In genomic region chr14:55603633-55604576, GRCm38 (mm10) we compare ENCODE assay signal across 8 mouse cellular contexts. TPM values are rescaled to one million over a fixed set of nuclear protein-coding genes. Genes with fewer than 3 reads are reported as not detected.
A peak's percentile ranks its signal among the peaks of the same experiment; 100 is the strongest.
DNase-seq lines count a peak whose midpoint lies in the region; ATAC-seq and TF ChIP-seq lines count a peak whose summit lies in the region.

No protein-coding gene starts in this region.

- H3K4me2 ChIP-seq in heart, embryonic 12.5 days: peak overlapping the region; percentile 69
- H3K4me2 ChIP-seq in kidney, postnatal 0 days (ENCODE audit: low read length): peak overlapping the region; percentile 71
- peak overlapping the region; percentile 78 for H3K4me2 ChIP-seq in liver, embryonic 11.5 days
- peak overlapping the region; percentile 49 for H3K4me2 ChIP-seq in stomach, embryonic 14.5 days (replicated peaks; ENCODE audit: low read depth, low read length)

- peak overlapping the region; percentile 68 for H3K27ac ChIP-seq in heart, embryonic 12.5 days (ENCODE audit: poor library complexity, severe bottlenecking)
- H3K27ac ChIP-seq in kidney, postnatal 0 days: peak overlapping the region; percentile 87
- H3K27ac ChIP-seq in liver, embryonic 11.5 days (ENCODE audit: low read depth, low read length): peak overlapping the region; percentile 83
- peak overlapping the region; percentile 79 for H3K27ac ChIP-seq in stomach, embryonic 14.5 days (ENCODE audit: low read length)

- no peaks in the 10 kb centered on the region for H3K27me3 ChIP-seq in heart, embryonic 12.5 days (replicated peaks)
- no peaks in the 10 kb centered on the region for H3K27me3 ChIP-seq in kidney, postnatal 0 days (ENCODE audit: insufficient read depth, low read length)
- H3K27me3 ChIP-seq in liver, embryonic 11.5 days (replicated peaks; ENCODE audit: control insufficient read depth, insufficient read depth, low read length): no peaks in the 10 kb centered on the region
- H3K27me3 ChIP-seq in stomach, embryonic 14.5 days (ENCODE audit: control insufficient read depth, insufficient read depth, low read length): no peaks in the 10 kb centered on the region

- WGBS in heart, embryonic 12.5 days: 15% methylated on average over 19 of the region's 19 CpGs
- WGBS in kidney, postnatal 0 days: 9% methylated on average over 19 of the region's 19 CpGs
- 17% methylated on average over 19 of the region's 19 CpGs for WGBS in liver, embryonic 11.5 days
- 12% methylated on average over 19 of the region's 19 CpGs for WGBS in stomach, embryonic 14.5 days

- H3K36me3 ChIP-seq in heart, embryonic 12.5 days: peaks cover 84% of the 10 kb centered on the region
- H3K36me3 ChIP-seq in kidney, postnatal 0 days (ENCODE audit: insufficient read depth, low read length): peaks cover 53% of the 10 kb centered on the region
- H3K36me3 ChIP-seq in liver, embryonic 11.5 days (ENCODE audit: control insufficient read depth, insufficient read depth, low read length): peaks cover 46% of the 10 kb centered on the region
- H3K36me3 ChIP-seq in stomach, embryonic 14.5 days (ENCODE audit: control insufficient read depth, insufficient read depth, low read length): peaks cover 56% of the 10 kb centered on the region

- peak; percentile 89 for ATAC-seq in erythroid progenitor cell, adult 5-6 weeks (replicated peaks; ENCODE audit: low FRiP score, poor library complexity, severe bottlenecking)
- ATAC-seq in heart, embryonic 12.5 days (ENCODE audit: insufficient number of reproducible peaks, low FRiP score): peak; percentile 90
- peak; percentile 92 for ATAC-seq in kidney, postnatal 0 days (replicated peaks; ENCODE audit: low FRiP score, low read depth)
- ATAC-seq in liver, embryonic 11.5 days (replicated peaks; ENCODE audit: low FRiP score): peak; percentile 94
- peak; percentile 93 for ATAC-seq in stomach, embryonic 14.5 days (ENCODE audit: insufficient number of reproducible peaks, insufficient read depth, low FRiP score, low read depth)

- H3K4me1 ChIP-seq in heart, embryonic 12.5 days (replicated peaks): peaks cover 4% of the 10 kb centered on the region
- peaks cover 13% of the 10 kb centered on the region for H3K4me1 ChIP-seq in kidney, postnatal 0 days (replicated peaks; ENCODE audit: insufficient read depth, low read length)
- H3K4me1 ChIP-seq in liver, embryonic 11.5 days (replicated peaks; ENCODE audit: control insufficient read depth, insufficient read depth, low read length): peaks cover 19% of the 10 kb centered on the region
- H3K4me1 ChIP-seq in stomach, embryonic 14.5 days (ENCODE audit: control insufficient read depth, insufficient read depth, low read length): peaks cover 10% of the 10 kb centered on the region; the same call in 1 of the 2 replicates

- TF ChIP-seq CTCF in kidney, postnatal 0 days (IDR thresholded peaks at IDR 0.05; ENCODE audit: low read depth): peak; percentile 99

- H3K9ac ChIP-seq in heart, embryonic 12.5 days: peak overlapping the region; percentile 66
- H3K9ac ChIP-seq in kidney, postnatal 0 days (ENCODE audit: low read depth, low read length): peak overlapping the region; percentile 60
- H3K9ac ChIP-seq in liver, embryonic 11.5 days (ENCODE audit: low read depth, low read length): peak overlapping the region; percentile 68
- 0 out of 2 replicates have a peak overlapping the region, but pooled peaks have one; percentile 11 for H3K9ac ChIP-seq in stomach, embryonic 14.5 days (replicated peaks; ENCODE audit: low read depth, low read length)

- peak; percentile 97 for DNase-seq in CD4-positive helper T cell, adult 2 months (ENCODE audit: low read depth, low spot score)
- peak; percentile 47 for DNase-seq in brain, embryonic 18.5 days (ENCODE audit: low read depth, low spot score)
- DNase-seq in kidney, postnatal 0 days (ENCODE audit: low spot score): peak; percentile 98
- DNase-seq in liver, embryonic 11.5 days (ENCODE audit: low spot score): peak; percentile 82
- peak; percentile 98 for DNase-seq in naive thymus-derived CD4-positive, alpha-beta T cell, adult 2 months (ENCODE audit: low read depth)

- H3K9me3 ChIP-seq in heart, embryonic 12.5 days (replicated peaks): no peaks in the 10 kb centered on the region
- no peaks in the 10 kb centered on the region for H3K9me3 ChIP-seq in kidney, postnatal 0 days (replicated peaks; ENCODE audit: low read length)
- no peaks in the 10 kb centered on the region for H3K9me3 ChIP-seq in liver, embryonic 11.5 days (ENCODE audit: control insufficient read depth, low read length)
- no peaks in the 10 kb centered on the region for H3K9me3 ChIP-seq in stomach, embryonic 14.5 days (ENCODE audit: control insufficient read depth, low read depth, low read length)

- peak overlapping the region; percentile 46 for H3K4me3 ChIP-seq in heart, embryonic 12.5 days
- peak overlapping the region; percentile 47 for H3K4me3 ChIP-seq in kidney, postnatal 0 days (replicated peaks; ENCODE audit: low read depth, low read length)
- H3K4me3 ChIP-seq in liver, embryonic 11.5 days (ENCODE audit: low read depth, low read length): peak overlapping the region; percentile 60
- peak overlapping the region; percentile 29 for H3K4me3 ChIP-seq in stomach, embryonic 14.5 days (ENCODE audit: low read depth, low read length)

RNA-seq across cellular contexts. Expression of gene Irf9, which starts 0.5 kb away (rescaled TPM):
- 70.8 and 89.0 TPM in 2 replicates for total RNA-seq in erythroid progenitor cell, adult 5-6 weeks (2015; ENCODE audit: low replicate concordance)
- 87.4 and 106 TPM in 2 replicates for total RNA-seq in erythroid progenitor cell, adult 5-6 weeks (2017; ENCODE audit: low replicate concordance)
- polyA plus RNA-seq in heart, embryonic 12.5 days (2016; fragmentation: Nextera tagmentation; extraction: Ambion mirVana): 8.7 and 9.4 TPM in 2 replicates
- 24.2 and 27.4 TPM in 2 replicates for polyA plus RNA-seq in kidney, postnatal 0 days (2015; fragmentation: Nextera tagmentation; extraction: Ambion mirVana)
- 11.6 and 13.0 TPM in 2 replicates for polyA plus RNA-seq in liver, embryonic 11.5 days (2014; fragmentation: Nextera tagmentation; extraction: Ambion mirVana)
- 7.4 and 8.1 TPM in 2 replicates for polyA plus RNA-seq in stomach, embryonic 14.5 days (2014; fragmentation: Nextera tagmentation; extraction: Ambion mirVana)

RNA-seq across cellular contexts. Expression of gene Rnf31, which starts 12.4 kb away (rescaled TPM):
- total RNA-seq in erythroid progenitor cell, adult 5-6 weeks (2015; ENCODE audit: low replicate concordance): 20.2 and 22.2 TPM in 2 replicates
- 31.8 and 34.7 TPM in 2 replicates for total RNA-seq in erythroid progenitor cell, adult 5-6 weeks (2017; ENCODE audit: low replicate concordance)
- 16.4 and 16.8 TPM in 2 replicates for polyA plus RNA-seq in heart, embryonic 12.5 days (2016; fragmentation: Nextera tagmentation; extraction: Ambion mirVana)
- 17.9 TPM in 2 replicates for polyA plus RNA-seq in kidney, postnatal 0 days (2015; fragmentation: Nextera tagmentation; extraction: Ambion mirVana)
- polyA plus RNA-seq in liver, embryonic 11.5 days (2014; fragmentation: Nextera tagmentation; extraction: Ambion mirVana): 21.2 and 23.1 TPM in 2 replicates
- 13.2 and 15.1 TPM in 2 replicates for polyA plus RNA-seq in stomach, embryonic 14.5 days (2014; fragmentation: Nextera tagmentation; extraction: Ambion mirVana)

RNA-seq across cellular contexts. Expression of gene Psme2, which starts 13.0 kb away (rescaled TPM):
- total RNA-seq in erythroid progenitor cell, adult 5-6 weeks (2015; ENCODE audit: low replicate concordance): 112 and 141 TPM in 2 replicates
- 45.1 and 109 TPM in 2 replicates for total RNA-seq in erythroid progenitor cell, adult 5-6 weeks (2017; ENCODE audit: low replicate concordance)
- 200 and 213 TPM in 2 replicates for polyA plus RNA-seq in heart, embryonic 12.5 days (2016; fragmentation: Nextera tagmentation; extraction: Ambion mirVana)
- polyA plus RNA-seq in kidney, postnatal 0 days (2015; fragmentation: Nextera tagmentation; extraction: Ambion mirVana): 281 and 286 TPM in 2 replicates
- 256 and 277 TPM in 2 replicates for polyA plus RNA-seq in liver, embryonic 11.5 days (2014; fragmentation: Nextera tagmentation; extraction: Ambion mirVana)
- 296 and 307 TPM in 2 replicates for polyA plus RNA-seq in stomach, embryonic 14.5 days (2014; fragmentation: Nextera tagmentation; extraction: Ambion mirVana)

RNA-seq across cellular contexts. Expression of gene Rec8, which starts 13.9 kb away (rescaled TPM):
- total RNA-seq in erythroid progenitor cell, adult 5-6 weeks (2015; ENCODE audit: low replicate concordance): 6.5 TPM in 1 of 2 replicates, not detected in the other
- 1.4 and 7.7 TPM in 2 replicates for total RNA-seq in erythroid progenitor cell, adult 5-6 weeks (2017; ENCODE audit: low replicate concordance)
- 16.5 and 17.5 TPM in 2 replicates for polyA plus RNA-seq in heart, embryonic 12.5 days (2016; fragmentation: Nextera tagmentation; extraction: Ambion mirVana)
- 12.7 and 14.9 TPM in 2 replicates for polyA plus RNA-seq in kidney, postnatal 0 days (2015; fragmentation: Nextera tagmentation; extraction: Ambion mirVana)
- polyA plus RNA-seq in liver, embryonic 11.5 days (2014; fragmentation: Nextera tagmentation; extraction: Ambion mirVana): 2.8 and 5.2 TPM in 2 replicates
- 7.1 and 10.9 TPM in 2 replicates for polyA plus RNA-seq in stomach, embryonic 14.5 days (2014; fragmentation: Nextera tagmentation; extraction: Ambion mirVana)

RNA-seq across cellular contexts. Expression of gene Emc9, which starts 18.8 kb away (rescaled TPM):
- 11.7 and 19.8 TPM in 2 replicates for total RNA-seq in erythroid progenitor cell, adult 5-6 weeks (2015; ENCODE audit: low replicate concordance)
- 3.3 and 14.8 TPM in 2 replicates for total RNA-seq in erythroid progenitor cell, adult 5-6 weeks (2017; ENCODE audit: low replicate concordance)
- polyA plus RNA-seq in heart, embryonic 12.5 days (2016; fragmentation: Nextera tagmentation; extraction: Ambion mirVana): 16.3 and 21.5 TPM in 2 replicates
- polyA plus RNA-seq in kidney, postnatal 0 days (2015; fragmentation: Nextera tagmentation; extraction: Ambion mirVana): 14.3 and 16.6 TPM in 2 replicates
- polyA plus RNA-seq in liver, embryonic 11.5 days (2014; fragmentation: Nextera tagmentation; extraction: Ambion mirVana): 44.5 and 46.2 TPM in 2 replicates
- polyA plus RNA-seq in stomach, embryonic 14.5 days (2014; fragmentation: Nextera tagmentation; extraction: Ambion mirVana): 5.9 and 7.1 TPM in 2 replicates

Comparison
In these comparisons a context has a peak if more than half of its experiments do, and no peak if none do; other contexts are left out.
1. Peak in every context shown above with its lines: DNase-seq, ATAC-seq, H3K4me3 ChIP-seq and H3K27ac ChIP-seq.
2. DNase-seq: peak in every context shown above with its lines; median percentile 98 in kidney, postnatal 0 days; 98 in naive thymus-derived CD4-positive, alpha-beta T cell, adult 2 months; 97 in CD4-positive helper T cell, adult 2 months; 82 in liver, embryonic 11.5 days; 47 in brain, embryonic 18.5 days.
3. H3K9ac ChIP-seq: peak in every context shown above with its lines; median percentile 68 in liver, embryonic 11.5 days; 66 in heart, embryonic 12.5 days; 60 in kidney, postnatal 0 days; 11 in stomach, embryonic 14.5 days.